Mouse (Mus musculus) neural tube, embryonic 10.5 days (tissue): ENCODE results near the gene Slc2a1.
A peak's percentile ranks its signal among the peaks of the same experiment; 100 is the strongest.

Experiments used
- DNase-seq: peaks from one replicate; pipeline ENCODE4 v3.0.0-alpha.2; 2017; ENCODE audit warnings: low spot score; ENCODE audit errors: extremely low spot score

The Slc2a1 gene

GRCm38 (mm10) chr4:119098216-119099210, 10.0 kb upstream of the Slc2a1 start:
- DNase-seq = no peak

- DNase-seq = no peak
Measured at GRCm38 (mm10) chr4:119101392-119101791, 7.1 kb upstream of the Slc2a1 start.

- no peak for DNase-seq
Measured at GRCm38 (mm10) chr4:119102350-119103126, 6.0 kb upstream of the Slc2a1 start.

- no peak for DNase-seq
Measured at GRCm38 (mm10) chr4:119104847-119105246, 3.7 kb upstream of the Slc2a1 start.

- peak; percentile 69 for DNase-seq
Measured at GRCm38 (mm10) chr4:119105704-119106103, 2.8 kb upstream of the Slc2a1 start.

GRCm38 (mm10) chr4:119107867-119108266, 644 bp upstream of the Slc2a1 start:
- DNase-seq = no peak

- DNase-seq = no peak
Measured at GRCm38 (mm10) chr4:119109640-119110039, 1.1 kb downstream of the Slc2a1 start.

GRCm38 (mm10) chr4:119110512-119110911, 2.0 kb downstream of the Slc2a1 start:
- DNase-seq = no peak

- DNase-seq = no peak
Measured at GRCm38 (mm10) chr4:119111410-119111809, 2.9 kb downstream of the Slc2a1 start.

GRCm38 (mm10) chr4:119112256-119112885, 3.9 kb downstream of the Slc2a1 start:
- no peak for DNase-seq

GRCm38 (mm10) chr4:119115611-119116070, 7.1 kb downstream of the Slc2a1 start:
- no peak for DNase-seq

GRCm38 (mm10) chr4:119116336-119116735, 7.8 kb downstream of the Slc2a1 start:
- no peak for DNase-seq

- DNase-seq = no peak
Measured at GRCm38 (mm10) chr4:119117571-119117970, 9.1 kb downstream of the Slc2a1 start.

- no peak for DNase-seq
Measured at GRCm38 (mm10) chr4:119118659-119119077, 10.2 kb downstream of the Slc2a1 start.

- DNase-seq = no peak
Measured at GRCm38 (mm10) chr4:119119354-119119753, 10.8 kb downstream of the Slc2a1 start.

- DNase-seq = no peak
Measured at GRCm38 (mm10) chr4:119120095-119120494, 11.6 kb downstream of the Slc2a1 start.

GRCm38 (mm10) chr4:119121249-119121648, 12.7 kb downstream of the Slc2a1 start:
- DNase-seq = no peak

GRCm38 (mm10) chr4:119124771-119125273, 16.3 kb downstream of the Slc2a1 start:
- no peak for DNase-seq

GRCm38 (mm10) chr4:119125577-119126270, 17.2 kb downstream of the Slc2a1 start:
- no peak for DNase-seq

- no peak for DNase-seq
Measured at GRCm38 (mm10) chr4:119127229-119127628, 18.7 kb downstream of the Slc2a1 start.

GRCm38 (mm10) chr4:119128547-119128946, 20.0 kb downstream of the Slc2a1 start:
- DNase-seq = no peak
